Mouse (Mus musculus) small intestine, adult 2 months (tissue): ENCODE results near the gene Hist2h2bb. TPM values are rescaled to one million over a fixed set of nuclear protein-coding genes. Genes with fewer than 3 reads are reported as not detected.

Experiments used
- H3K27ac ChIP-seq: fragments of 200-500 bp; 2 replicates; pipeline ENCODE4 v1.5.1; 2012; ENCODE audit warnings: low read depth, low read length, control low read depth, inconsistent platforms; ENCODE audit not compliant: insufficient read depth
- H3K27me3 ChIP-seq: fragments of 200-500 bp; 2 replicates; pipeline ENCODE4 v1.6.1; 2012; ENCODE audit warnings: mild to moderate bottlenecking, moderate library complexity, low read length, inconsistent platforms; ENCODE audit not compliant: control insufficient read depth, insufficient read depth
- H3K36me3 ChIP-seq: fragments of 200-500 bp; 2 replicates; pipeline ENCODE4 v1.6.1; 2012; ENCODE audit warnings: mild to moderate bottlenecking, low read length, control low read depth, inconsistent platforms; ENCODE audit not compliant: control insufficient read depth, insufficient read depth
- H3K4me1 ChIP-seq: fragments of 200-500 bp; 2 replicates; pipeline ENCODE4 v1.6.1; 2012; ENCODE audit warnings: low read length, inconsistent platforms, mixed read lengths; ENCODE audit not compliant: control insufficient read depth, insufficient read depth, insufficient read length
- H3K4me3 ChIP-seq: fragments of 200-500 bp; 2 replicates; pipeline ENCODE4 v1.5.1; 2012; ENCODE audit warnings: low read depth, mild to moderate bottlenecking, control low read depth, inconsistent platforms, low read length, moderate library complexity
- CTCF ChIP-seq: fragments of 200-500 bp; IDR thresholded peaks from 2 replicates; pipeline ENCODE4 v1.5.1; 2012; ENCODE audit warnings: low read depth, mild to moderate bottlenecking, control low read depth, inconsistent platforms, low read length, moderate library complexity, mixed read lengths; ENCODE audit not compliant: insufficient replicate concordance, insufficient read length; ENCODE audit errors: extremely low read depth
- POLR2A ChIP-seq: fragments of 200-500 bp; IDR thresholded peaks from 2 replicates; pipeline ENCODE4 v1.6.1; 2012; ENCODE audit warnings: low read depth, mild to moderate bottlenecking, control low read depth, inconsistent platforms, low read length, moderate library complexity
- WGBS: fragments of 180-500 bp; shearing (Covaris S2); methylation state at CpG from one replicate; pipeline ENCODE4 v1.1.7; 2018; 5-methylcytosine and 5-hydroxymethylcytosine counted together
- polyA plus RNA-seq: library from polyadenylated mRNA; depleted of rRNA; stranded (reverse); fragments of >200 nt; gene quantifications from 2 replicates; pipeline ENCODE4 v1.2.3, GENCODE M21; 2012

Gene Hist2h2bb
- polyA plus RNA-seq, 1 experiment: 8.7 TPM

DNA sequence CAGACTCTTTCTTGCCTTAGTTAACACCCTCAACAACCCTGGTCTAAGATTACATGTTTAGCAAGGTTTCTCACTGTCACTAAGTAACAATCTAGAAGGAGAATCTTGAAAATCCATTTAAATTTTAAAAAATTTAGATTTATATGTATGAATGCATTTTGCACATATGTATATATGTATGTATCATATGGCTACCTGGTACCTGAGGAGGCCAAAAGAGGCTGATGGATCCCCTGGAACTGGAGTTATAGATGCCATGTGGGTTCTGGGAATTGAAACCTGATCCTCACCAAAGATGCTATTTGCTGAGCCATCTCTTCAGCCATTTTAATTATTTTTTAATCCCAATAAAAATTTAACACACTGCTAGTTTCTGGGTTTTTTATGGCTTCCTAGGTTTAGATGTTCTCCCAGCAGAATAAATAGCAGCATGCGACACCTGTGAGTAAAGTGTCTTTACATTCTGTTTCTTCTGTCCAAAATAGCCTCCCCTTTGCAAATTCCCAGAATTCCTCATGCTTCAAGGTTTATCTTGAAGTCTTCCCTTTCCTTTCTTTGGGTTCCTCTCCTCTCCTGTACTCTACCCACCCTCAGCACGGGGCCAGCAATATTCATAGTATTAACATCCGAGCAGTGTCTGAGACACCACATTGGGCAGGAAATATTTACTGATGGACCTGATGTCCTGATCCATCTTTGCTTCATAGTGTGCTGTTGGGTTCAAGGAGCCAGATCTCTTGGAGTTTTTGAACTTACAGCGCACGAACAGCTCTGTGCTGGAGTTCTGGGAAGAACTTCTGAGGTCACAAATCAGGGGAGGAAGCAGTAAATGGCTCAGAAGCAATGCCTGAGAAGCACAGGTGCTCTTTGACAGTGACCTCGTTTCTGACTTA is 21.2 kb upstream of the Hist2h2bb start:
- H3K36me3 ChIP-seq: no peaks in the 10 kb centered on the region
- H3K4me1 ChIP-seq: peaks cover 6% of the 10 kb centered on the region; the same call in 1 of the 2 replicates
- 45% methylated on average over 6 of the region's 6 CpGs for WGBS
- no peak overlapping the region for H3K27ac ChIP-seq
- H3K4me3 ChIP-seq: no peak overlapping the region
- no peaks in the 10 kb centered on the region for H3K27me3 ChIP-seq
- no peak for TF ChIP-seq CTCF
- no peak for TF ChIP-seq POLR2A

DNA sequence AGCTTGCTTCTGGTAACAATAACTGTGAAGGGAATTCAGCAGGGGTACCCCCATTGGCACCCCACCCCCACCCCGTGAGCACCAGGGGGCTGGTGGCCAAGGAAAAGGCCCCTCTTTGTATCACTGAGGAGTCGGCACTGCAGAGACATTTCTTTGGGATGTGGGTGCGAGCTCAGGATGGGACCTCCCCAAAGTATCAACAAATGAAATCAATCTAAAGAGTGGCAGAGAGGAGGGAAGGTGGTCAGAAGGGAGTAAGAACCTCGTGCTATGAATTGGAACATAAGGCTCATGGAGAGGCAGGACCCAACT is 20.6 kb upstream of the Hist2h2bb start:
- H3K4me3 ChIP-seq: no peak overlapping the region
- WGBS: 61% methylated on average over 4 of the region's 4 CpGs
- H3K27me3 ChIP-seq: no peaks in the 10 kb centered on the region
- peaks cover 4% of the 10 kb centered on the region; the same call in 1 of the 2 replicates for H3K4me1 ChIP-seq
- H3K27ac ChIP-seq: no peak overlapping the region
- TF ChIP-seq CTCF: no peak
- TF ChIP-seq POLR2A: no peak
- no peaks in the 10 kb centered on the region for H3K36me3 ChIP-seq

DNA sequence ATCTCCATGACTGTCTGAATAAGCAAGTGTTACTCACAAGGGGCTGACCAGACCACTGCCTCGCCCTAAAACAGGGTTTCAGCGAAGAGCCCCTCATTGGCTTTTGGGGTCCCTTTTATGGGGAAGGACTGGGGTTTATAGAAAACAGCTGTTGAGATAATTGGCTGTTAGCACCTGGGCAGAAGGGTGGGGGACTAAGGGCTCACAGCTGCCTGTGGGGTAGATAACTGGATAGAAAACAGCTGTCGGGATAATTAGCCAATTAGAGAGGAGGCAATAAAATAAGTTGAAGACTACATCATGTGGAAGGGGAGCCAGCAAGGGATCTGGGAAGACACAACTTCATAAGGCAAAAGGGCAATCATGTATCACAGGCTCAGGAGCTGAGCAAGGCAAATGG is 18.7 kb upstream of the Hist2h2bb start:
- H3K4me1 ChIP-seq: no peaks in the 10 kb centered on the region
- 47% methylated on average over 3 of the region's 3 CpGs for WGBS
- H3K27me3 ChIP-seq: no peaks in the 10 kb centered on the region
- TF ChIP-seq CTCF (no peak), POLR2A (no peak)
- H3K27ac ChIP-seq: no peak overlapping the region
- no peak overlapping the region for H3K4me3 ChIP-seq
- H3K36me3 ChIP-seq: no peaks in the 10 kb centered on the region

DNA sequence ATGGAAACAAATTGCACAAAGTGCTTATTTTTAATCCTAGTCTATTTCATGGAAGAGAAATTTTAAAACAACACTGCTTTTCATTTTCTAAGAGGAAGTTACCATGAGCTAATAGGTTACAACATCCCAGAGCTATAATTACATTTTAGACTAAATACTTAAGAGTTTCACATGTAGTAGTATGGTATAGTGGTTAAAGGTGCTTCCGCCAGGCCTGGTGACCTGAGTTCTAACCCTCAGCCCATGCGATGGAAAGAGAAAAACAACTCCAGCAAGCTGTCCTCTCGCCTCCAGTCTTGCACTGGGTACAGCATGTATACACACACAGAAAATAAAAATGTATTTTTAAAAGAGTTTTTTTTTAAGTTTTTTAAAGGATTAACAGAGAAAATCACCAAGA is 17.8 kb upstream of the Hist2h2bb start:
- no peaks in the 10 kb centered on the region for H3K27me3 ChIP-seq
- 74% methylated on average over 3 of the region's 3 CpGs for WGBS
- H3K4me3 ChIP-seq: no peak overlapping the region
- H3K27ac ChIP-seq: no peak overlapping the region
- H3K4me1 ChIP-seq: peaks cover 3% of the 10 kb centered on the region; the same call in 1 of the 2 replicates
- no peaks in the 10 kb centered on the region for H3K36me3 ChIP-seq
- TF ChIP-seq CTCF (no peak), POLR2A (no peak)

DNA sequence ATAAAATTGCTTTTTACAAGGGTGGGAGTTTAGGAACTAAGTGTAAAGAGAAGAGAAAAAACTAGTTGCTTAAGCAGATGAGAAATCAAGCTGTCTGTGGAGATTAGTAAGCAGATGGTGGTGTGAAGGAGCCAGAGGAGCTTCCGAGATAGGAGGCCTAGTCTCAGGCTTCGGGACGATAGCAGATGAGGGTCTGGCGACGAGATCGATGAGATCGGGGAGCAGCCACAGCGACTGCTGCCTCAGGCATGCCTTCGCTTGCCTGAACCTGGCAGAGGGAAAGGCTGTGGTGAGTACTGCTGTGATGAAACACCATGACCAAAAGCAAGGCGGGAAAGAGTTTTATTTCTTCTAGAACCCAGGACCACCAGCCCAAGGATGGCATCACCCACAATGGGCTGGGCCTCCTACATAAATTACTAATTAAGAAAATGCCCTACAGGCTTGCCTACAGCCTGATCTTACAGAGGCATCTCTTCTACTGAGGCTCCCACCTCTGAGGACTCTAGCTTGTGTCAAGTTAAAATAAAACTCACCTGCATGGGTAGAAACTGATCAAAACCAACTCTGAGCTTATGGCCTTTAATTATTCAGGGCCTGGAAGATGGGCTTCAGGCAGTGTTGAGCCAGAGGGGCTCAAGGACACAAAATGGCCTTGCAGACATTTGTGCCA is 14.7 kb upstream of the Hist2h2bb start:
- Histone ChIP-seq H3K27me3 (no peaks in the 10 kb centered on the region), H3K4me3 (no peak overlapping the region), H3K36me3 (no peaks in the 10 kb centered on the region), H3K4me1 (peaks cover 6% of the 10 kb centered on the region; the same call in 1 of the 2 replicates), H3K27ac (no peak overlapping the region)
- WGBS: 87% methylated on average over 10 of the region's 10 CpGs
- TF ChIP-seq POLR2A (no peak), CTCF (no peak)

DNA sequence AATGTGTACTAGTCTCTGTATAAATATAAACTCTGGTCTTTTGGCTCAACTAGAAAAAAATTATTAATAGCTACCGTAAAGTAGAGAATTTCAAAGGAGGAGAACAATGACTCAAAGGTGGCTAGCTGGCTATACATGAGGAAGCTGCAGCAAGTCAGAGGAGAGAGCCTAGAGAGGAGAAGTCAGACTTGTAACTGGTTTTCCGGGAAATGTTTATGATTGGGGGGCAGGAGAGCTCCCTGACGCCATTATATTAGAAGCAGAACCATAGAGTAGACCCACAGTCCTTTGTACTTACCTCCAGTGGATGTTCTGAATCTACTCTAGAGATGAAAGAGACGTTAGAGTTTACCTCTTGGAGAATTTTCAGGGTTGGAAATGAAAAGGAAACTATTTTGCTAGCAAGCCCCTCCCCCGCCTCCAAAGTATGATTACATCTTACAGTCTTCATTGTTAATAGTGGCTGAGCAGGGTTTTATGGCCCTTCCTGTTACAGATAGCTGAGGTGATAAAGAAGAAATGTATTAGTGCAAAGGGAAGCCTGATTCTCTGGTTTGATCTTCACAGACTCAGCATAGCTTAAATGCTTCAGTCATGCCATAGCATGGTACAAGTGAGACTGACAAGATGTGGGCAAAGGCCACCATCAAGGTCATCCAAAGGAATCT is 13.5 kb upstream of the Hist2h2bb start:
- WGBS: 18% methylated on average over 5 of the region's 5 CpGs
- Histone ChIP-seq H3K4me3 (no peak overlapping the region), H3K27me3 (no peaks in the 10 kb centered on the region), H3K27ac (0 out of 2 replicates have a peak overlapping the region, but pooled peaks have one; percentile 21), H3K36me3 (no peaks in the 10 kb centered on the region), H3K4me1 (peaks cover 6% of the 10 kb centered on the region; the same call in 1 of the 2 replicates)
- no peak for TF ChIP-seq CTCF
- TF ChIP-seq POLR2A: no peak

DNA sequence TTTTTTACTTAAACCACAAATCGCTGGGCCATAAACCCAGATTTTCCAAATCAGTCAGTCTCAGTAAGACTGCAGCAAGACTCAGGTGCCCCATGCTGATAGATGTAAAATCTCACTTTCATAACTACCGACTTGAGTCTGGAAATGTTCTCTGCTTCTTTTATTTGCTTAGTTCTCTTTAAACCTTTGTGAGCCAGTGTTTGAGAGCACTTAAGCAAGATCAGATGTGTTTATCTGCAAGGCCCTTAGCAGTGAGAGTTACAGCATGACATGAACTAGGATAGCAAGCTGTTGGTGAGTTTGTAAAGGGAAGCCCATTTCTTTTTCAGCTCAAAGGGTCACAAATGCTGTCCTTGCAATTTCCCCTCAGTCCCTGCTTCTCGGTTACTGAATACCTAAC is 12.4 kb upstream of the Hist2h2bb start:
- Histone ChIP-seq H3K27me3 (no peaks in the 10 kb centered on the region), H3K36me3 (no peaks in the 10 kb centered on the region), H3K27ac (no peak overlapping the region), H3K4me1 (peaks cover 10% of the 10 kb centered on the region; the same call in 1 of the 2 replicates), H3K4me3 (no peak overlapping the region)
- 66% methylated on average over 3 of the region's 3 CpGs for WGBS
- TF ChIP-seq CTCF (no peak), POLR2A (no peak)
